Mouse (Mus musculus): Measurements from ENCODE around the gene Lrrc8d.
A peak's percentile ranks its signal among the peaks of the same experiment; 100 is the strongest.
"Not testable (repeated sequence)": the region's sequence is repeated elsewhere in the genome, so short reads cannot be mapped to it uniquely, and the experiment has no call there.

The Lrrc8d gene

DNA sequence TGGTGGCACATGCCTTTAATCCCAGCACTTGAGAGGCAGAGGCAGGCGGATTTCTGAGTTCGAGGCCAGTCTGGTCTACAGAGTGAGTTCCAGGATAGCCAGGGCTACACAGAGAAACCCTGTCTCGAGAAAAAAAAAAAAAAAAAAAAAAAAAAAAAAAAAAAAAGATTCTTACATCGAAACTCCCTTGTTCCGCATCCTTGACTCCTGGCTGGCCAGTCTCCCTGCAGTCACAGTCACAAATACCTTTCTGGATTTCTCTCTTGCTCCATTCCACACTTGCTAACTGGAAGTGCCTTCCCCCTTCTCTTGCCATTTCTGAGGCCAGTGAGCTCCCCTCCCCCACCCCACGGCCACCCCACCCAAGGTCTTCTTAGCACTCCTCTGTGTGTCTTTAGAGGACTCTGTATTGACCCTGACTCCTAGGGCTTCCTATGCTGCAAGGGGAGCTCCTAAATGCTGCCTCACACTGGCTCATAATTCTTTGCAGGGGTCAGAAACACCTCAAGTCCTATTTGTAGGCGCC is 13.9 kb upstream of the Lrrc8d start:
- DNase-seq, result not testable (repeated sequence)

DNA sequence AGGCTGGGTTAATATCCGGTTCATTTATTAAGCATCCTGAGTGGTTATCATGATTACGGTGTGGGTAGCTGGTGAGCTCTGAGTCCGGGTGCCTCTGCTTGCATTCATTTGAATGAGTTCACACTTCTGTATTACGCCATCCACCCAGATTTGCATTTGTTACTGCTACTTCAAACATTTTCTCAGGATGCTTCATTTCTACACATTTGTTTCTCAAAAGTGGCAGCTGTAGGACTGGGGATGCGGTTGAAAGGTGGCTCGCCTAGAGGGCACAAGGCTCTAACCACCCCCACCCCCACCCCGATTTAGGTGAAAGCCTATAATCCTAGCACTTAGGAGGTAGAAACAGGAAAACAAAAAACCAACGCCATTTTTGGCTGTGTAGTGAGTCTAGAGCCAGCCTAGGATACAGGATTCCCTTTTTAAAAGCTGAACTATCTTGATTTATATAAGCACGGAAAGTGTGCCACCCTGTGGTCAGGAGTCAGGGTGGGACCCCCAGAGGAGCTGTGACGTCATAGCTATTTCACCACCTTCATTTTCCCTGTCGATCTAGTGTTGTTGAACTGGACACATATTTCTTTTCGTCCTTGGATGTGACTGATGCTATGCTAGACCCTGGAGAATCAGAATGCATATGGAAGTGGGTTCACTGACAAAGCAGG is 13.3 kb upstream of the Lrrc8d start:
- DNase-seq, result peak in 1 of 2 experiments; percentile 29

DNA sequence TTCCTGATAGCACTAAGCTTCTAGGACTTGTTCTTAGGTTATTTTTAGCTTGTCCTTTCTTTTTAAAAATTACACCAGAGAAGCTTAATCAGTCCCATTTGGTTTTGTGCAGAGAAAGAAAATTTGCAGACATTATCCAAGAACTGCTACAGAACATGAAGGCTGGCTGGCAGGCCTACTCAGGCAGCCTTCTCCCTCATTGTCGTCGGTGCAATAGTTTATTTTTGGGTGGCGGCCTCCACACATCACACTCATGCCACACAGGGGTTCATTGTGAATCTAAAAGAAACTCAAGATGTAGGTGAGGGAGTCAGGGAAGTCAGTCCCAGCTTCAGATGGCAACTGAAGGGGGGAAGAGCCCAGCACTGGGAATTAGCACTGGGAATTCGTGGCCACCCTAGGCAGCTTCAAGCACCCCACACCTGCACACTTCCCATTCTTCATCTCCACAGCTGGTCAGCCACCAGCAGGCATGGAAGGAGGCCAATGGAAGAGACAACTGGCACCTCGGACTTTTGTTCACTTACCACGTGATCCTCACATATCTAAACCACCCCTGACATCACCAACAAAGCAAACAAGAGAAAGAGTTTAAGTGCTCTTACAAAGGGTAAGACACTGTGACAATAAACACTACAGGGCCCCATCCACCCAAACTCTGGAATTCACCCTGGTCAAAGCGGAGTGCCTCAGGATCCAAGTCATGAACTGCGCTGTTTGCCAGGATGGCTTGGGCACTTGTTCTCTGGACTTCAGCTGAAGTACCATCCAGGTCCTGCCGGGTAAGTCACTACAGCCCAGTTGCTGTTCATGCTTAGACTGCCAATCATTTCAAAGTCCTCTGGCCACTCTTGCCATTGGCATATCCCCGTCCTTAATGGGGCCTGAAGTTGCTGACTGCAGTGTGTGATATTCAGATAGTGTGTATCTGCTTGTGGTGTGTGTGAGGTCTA is 9.0 kb upstream of the Lrrc8d start:
- DNase-seq, result no peak

DNA sequence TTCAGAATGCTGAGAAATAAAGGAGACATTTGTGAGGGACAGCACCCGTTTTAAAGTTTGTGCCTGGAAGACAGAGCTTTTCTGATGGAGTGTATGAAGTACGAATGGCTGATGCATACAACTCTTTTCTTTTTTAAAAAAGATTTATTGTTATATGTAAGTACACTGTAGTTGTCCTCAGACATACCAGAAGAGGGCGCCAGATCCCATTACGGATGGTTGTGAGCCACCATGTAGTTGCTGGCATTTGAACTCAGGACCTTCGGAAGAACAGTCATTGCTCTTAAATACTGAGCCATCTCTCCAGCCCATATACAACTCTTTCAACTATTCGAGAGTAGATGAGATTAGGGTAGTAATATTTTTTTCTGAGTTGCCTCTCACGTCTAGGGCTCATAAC is 8.1 kb upstream of the Lrrc8d start:
- peak; percentile 74 to 76 for DNase-seq

DNA sequence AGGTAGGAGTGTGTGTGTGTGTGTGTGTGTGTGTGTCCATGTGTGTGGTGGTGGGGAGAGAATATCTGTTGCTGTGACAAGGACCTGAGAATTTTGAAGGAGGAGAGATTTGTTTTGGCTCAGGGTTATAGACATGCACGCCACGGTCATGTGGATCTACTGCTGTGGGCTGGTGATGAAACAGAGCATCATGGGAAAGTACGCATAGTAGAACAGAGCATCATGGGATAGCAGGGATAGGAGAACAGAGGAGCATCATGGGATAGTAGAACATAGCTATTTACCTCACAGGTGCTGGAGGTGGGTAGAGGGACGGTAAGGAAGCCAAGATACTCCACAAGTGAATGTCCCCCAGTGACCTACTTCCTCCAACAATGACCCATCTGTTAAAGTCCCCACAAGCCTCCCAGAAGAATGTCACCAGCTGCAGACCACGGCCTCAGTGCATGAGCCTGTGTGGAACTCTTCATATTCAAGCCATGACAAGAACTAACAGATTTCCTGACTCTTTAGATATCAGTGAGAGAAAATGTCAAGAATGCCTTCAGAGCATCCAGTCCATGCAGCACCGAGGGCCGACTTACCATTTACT is 5.3 kb upstream of the Lrrc8d start:
- DNase-seq, result no peak

DNA sequence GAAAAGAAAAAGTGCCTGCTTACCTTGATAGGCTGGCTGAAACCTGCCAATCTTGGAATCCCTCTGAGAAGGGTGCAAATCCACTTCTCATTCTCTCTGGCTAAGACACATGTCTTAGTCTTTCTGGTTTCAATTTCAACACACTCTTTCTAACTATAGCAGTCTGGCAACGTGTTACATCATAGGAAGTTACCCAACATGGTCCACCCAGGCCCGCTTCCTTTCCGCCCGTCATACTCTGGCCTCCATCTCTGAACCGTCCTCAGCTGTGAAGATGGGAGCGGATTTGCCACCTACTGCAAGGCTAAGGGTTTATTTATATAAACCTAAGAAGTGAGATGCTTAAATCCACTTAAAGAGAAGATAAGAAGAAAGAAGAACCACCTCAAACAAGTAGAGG is 3.7 kb upstream of the Lrrc8d start:
- DNase-seq, result peak; percentile 41 to 46

DNA sequence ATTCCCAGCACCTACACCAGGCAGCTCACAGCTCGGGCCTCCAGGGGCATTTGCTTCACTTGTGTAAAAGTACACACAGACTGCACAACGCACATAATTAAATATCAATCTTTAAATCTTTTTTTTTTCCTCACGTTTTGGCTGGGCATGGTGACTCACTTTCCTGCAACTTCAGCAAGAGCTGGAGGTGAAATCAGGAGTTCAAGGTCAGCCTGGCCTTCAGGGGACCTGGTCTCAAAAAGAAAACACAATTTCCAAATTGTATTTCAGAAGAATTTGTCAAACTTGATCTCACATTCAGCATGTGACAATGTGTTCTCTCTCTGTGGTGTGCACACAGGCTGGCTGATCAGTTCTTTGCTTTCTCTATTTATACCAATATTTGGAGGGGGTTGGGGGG is 1.9 kb upstream of the Lrrc8d start:
- DNase-seq, result no peak

DNA sequence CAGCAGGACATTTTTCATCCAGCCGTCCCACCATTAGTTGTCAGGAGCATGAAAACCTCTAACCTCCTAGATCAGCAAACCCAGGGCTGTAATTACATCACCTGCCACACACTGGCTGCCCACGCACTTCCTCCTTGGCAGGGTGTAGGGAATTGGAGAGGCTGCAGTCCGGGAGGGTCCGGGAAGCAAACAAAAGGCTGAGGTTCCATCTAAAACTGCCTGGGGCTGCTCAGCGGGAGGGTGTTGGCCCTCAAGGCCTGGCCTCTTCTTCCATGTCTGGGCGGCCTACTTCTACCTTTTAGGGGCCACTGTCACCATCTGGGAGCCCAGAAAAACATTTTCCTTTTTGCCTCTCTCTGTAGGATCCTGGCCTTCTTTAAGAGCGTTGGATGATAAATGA is 1.1 kb upstream of the Lrrc8d start:
- no peak for DNase-seq

DNA sequence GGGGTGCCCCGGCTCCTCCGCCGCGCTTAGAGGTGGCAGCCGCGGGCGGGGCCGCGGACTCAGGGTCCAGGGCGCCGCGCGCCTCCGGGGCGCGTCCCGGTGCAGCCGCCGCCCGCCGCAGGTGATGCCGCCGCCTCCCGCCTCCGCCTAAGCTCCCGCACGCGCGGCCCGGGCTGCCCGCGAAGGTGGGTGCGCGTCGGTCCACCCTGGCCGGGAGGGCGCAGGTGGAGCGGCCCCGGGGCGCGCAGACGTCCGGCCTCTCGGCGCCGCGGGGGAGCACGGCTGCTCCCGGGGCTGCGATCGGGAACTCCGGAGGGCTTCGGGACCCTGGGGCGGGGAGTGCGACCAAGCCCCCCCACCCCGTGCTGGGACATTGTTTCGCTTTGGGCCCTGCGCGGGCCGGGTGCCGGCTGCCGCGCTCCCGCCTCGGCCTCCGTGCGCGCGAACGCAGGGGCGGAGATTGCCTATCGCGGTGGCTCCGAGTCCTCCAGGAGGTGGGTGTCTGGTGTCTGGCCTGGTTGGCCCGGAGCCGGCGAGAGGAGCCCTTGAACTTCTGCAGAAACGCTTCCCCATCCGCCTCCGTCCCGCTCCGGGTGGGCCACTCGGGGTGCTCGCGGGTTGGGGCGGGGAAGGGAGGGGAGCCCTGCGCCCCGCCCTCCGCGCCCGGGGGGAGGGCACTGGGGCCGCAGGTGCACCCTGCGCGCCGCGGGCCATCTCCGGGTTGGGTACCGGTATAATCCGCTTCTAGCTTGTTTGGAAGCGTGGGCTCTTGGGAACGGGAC is 492 bp downstream of the Lrrc8d start:
- DNase-seq, result peak; percentile 93

DNA sequence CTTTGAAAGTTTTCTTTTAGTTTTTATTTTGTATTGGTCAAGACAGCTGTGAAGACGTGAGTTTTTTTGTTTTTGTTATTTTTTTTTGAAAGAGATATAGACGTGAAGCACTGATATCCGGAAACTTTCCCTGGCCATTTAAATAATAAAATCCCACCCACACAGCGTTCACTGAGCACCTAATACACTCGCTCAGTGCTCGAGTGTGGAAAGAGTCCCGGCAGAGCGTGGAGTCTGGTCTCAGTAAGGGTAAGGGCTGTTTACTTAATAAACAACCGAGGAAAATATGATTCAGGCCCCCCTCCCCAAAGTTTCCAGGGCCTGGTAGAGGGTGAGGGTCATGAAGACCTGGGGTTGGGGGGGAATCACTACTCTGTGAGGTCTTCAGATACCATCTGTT is 1.6 kb downstream of the Lrrc8d start:
- peak; percentile 23 to 41 for DNase-seq

DNA sequence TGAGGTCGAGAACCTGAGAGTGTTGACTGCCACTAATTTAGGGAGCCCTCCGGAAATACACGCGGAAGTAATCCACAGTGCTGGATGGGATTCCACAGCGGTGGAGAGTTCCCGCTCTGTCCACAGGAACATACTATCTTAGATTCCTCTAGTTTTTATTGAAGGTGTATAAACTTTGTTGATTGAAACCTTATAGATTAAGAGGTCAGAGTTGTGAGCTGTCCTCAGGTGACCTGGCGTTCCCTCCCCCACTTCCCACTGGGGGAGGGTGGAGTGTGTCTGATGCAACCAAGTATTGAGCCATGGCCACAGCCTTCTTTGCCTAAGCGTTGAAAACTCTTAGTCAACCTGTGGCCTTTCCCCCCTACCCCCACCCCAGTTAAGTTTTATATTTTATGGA is 2.1 kb downstream of the Lrrc8d start:
- peak; percentile 41 to 50 for DNase-seq

DNA sequence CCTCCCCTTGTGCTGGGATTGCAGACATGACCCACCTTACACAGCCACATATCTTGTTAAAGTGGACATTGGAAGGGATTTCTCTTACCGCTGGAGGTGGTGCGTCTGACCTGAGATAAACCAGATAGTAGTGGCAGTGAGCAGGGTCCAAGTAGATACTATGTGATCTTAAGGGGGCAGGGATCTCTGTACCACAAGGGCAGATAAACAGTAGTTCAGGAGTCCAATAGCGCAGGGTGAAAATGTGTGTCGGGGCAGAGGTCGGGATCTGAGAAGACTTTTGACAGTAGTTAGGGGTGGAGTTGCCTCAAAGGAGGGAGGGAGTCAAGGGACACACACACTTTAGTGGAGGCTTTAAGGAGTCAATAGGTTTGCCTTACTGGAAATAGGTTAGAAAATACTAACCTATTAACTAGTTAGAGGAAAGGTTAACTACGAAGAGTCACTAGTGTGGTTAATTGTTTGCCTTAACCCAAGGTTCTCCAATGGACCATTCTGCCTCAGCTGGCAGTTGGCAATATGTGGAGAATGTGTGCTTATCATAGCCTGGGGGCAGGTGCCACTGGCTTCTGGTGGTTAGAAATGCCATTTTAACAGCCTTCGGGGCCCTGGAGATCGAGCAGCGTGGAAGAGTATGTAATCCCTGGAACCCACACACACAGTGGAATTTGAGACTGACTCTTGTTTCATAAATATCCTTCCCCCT is 3.0 kb downstream of the Lrrc8d start:
- no peak for DNase-seq

DNA sequence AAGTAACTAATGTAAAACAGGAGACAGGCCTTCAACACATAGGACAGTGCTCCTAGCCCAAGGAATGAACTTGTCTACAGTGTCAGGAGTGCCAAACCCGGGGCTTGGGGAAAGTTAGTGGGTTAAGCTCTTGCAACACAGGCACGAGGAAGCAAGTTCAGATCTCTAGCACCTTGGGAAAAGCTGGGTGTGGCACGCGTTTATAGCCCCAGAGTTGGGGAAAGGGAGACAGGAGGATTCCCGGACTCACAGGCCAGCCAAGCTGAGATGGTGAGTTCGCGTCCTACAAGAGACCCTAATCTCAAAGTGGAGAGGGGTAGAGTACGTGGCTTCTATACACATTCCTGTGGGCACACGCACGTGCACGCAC is 3.5 kb downstream of the Lrrc8d start:
- DNase-seq, result no peak

DNA sequence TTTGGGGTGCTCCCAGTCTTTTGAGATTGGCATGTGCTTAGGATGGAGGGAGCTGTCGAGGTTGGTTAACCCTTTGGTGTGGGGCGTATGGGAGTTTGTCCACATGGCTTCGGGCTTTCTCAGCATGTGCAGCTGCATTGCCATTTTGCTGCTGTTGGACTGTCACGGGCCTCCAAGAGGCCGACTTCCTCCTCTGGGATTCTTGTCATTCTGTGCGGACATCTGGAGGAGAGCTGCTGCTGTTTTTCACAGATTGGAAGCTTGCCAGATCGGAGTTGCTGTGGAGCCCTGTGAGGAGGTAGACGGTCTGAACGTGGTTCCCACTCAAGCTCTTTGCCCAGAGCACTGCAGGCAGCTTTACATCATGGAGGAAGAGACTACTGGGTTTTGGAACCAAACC is 4.8 kb downstream of the Lrrc8d start:
- DNase-seq, result no peak

DNA sequence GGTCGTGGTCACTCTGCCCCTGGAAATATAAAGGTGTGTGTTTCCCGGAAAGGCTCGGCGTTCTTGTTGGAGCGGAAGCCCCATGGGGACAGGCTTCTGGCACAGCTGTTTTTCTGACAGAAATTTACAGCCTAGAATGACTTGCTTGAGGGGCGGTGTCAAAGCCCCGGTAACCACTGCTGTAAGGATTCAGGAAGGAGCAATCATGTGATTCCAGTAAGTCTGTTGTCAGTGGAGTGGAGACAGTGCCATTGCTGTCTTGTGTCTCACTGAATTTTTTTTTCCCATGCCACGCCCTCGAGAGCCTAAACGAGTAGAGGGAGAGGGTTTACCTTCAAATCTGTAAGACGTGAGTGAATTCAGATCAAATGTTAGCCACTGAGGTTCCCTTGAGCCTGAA is 6.9 kb downstream of the Lrrc8d start:
- no peak for DNase-seq

DNA sequence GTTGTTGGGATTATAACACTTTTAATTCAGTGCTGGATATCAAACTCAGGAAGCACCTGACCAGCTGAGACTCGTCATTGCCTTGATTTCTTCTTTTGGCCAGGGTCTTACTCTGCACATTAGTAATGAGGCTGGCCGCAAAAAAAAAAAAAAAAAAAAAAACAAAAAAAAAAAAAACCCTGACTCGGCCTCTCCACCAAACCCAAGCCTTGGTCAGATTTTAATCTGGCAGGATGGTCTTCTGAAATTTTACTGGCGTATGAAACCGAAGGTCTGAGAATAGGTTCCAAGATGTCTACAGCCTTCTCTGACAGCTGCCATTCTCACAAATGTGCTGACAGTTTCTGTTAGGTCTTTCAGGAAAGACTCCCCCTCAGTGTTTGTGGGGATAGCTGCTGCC is 8.5 kb downstream of the Lrrc8d start:
- no peak for DNase-seq

DNA sequence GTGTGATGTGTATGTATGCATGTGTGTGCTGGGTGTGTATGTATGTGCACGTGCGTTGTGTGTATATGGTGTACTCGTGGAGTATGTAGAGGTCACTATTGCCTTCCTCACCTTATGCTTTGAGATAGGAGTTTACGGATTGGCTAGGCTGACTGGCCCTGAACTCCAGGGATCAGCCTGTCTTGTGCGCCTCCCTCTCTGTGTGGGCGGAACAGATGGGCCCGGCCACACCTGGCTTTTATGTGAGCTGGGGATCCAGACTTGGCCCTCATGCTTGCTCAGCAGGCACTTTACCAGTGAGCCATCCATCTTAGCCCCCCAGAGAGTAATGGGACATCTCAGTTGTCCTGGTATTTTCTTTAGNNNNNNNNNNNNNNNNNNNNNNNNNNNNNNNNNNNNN is 10.7 kb downstream of the Lrrc8d start:
- no peak for DNase-seq

DNA sequence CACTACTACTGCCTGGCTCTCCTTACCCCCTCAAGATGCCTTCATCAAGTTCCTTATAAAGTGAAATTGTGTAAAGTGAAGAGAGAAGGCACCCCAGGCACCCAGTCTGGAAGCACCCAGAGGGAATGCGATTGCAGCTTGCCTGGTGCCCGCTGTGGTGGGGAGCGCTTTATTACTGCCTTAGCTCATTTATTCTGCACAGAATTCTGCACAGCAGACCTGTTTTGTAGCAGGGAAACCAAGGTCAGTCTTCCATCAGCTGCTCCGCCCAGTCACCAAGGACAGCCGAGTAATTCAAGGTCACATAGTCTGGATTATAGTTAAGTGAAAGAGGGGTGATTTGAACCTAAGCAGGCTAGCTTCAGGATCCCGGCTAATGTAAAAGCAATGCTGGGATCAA is 14.7 kb downstream of the Lrrc8d start:
- no peak for DNase-seq

DNA sequence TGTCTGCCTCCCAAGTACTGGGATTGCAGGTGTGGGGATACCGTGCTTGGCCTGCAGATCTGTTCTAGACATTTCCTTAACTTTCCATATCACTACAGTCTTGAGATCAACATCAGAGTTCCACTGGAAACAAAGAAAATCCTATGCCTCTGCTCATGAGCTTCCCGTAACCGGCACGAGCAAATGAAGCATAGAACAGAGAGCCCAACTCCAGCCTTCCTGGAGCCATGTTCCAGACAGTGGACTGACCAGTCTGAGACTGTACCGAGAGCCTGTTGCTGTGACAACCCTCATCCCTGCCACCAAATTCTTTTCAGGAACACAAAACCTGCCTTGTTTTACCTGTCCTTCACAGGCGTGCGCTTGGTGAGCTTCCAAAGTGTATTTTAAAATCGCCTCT is 15.3 kb downstream of the Lrrc8d start:
- no peak for DNase-seq

DNA sequence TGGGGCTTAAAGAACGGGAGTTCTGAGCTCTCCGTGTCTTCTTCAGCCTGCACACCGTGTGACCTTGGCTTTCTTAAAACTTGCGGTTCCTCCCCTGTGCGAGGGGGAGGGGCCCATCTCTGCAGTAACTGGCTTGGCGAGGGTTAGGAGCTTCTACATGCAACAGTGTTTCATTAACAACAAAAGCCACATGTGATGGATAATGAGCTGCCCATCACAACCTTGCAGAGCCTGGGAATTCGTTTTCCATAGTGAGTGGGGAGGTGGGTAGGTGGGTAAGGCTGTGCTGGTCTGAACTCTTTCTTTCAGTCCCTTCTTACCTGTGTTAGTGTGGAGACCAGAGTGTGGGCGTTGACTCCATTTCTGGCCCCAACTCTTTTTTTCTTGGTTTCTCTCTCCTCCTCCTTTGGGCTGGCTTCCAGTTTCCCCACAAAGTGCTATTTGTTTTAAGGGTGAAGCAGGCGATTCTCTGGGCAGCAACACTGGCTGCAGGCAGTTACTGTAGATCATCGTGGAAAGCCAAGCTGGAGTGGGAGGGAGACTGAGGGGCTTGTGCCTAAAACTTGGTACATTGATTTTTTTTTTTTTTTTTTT is 15.9 kb downstream of the Lrrc8d start:
- no peak for DNase-seq

DNA sequence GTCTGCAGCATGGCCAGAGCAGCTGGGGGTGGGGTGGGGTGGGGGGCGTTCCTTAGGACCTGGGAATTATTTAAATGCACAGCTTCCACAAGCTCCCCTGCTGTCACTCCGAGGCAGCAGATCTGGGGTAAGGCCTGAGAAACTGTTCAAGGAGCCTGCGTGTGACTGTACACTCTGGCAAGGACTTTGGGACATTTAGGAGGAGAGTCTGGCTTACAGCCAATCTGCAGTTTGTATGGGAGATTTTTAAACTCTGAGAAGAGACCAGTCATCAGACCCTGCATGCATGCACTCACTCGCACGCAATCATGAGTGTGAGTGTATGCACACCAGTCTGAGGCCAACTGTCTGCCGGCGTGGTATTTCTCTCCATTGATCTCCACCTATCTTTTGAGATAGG is 17.5 kb downstream of the Lrrc8d start:
- no peak for DNase-seq

DNA sequence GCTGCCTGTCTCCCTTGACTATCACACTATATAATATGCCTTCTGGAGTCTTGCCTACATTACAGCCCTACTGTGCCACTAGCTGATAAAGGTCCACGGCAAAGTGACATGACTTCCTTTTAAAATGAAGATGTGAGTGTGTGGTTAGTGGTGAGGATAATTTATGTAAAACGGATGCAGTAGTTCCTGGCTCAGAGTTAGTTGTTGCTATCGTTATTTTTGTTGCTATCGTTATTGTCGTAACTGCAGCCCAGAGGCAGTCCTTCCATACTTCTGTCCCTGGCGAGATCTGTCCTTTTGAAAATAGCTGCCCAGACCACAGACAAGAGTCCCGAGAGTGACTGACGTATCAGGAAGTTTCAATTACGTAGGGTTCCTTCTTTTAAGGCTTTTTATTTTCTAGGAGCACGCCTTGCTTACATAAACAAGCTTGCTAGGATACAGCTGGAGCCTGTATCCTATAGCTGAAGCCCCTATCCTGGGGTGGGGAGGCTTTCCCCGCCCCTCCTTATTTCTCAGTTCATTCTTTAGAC is 18.4 kb downstream of the Lrrc8d start:
- peak; percentile 74 to 77 for DNase-seq
